Mouse (Mus musculus) cerebellum, postnatal 36 days (tissue): Measurements from ENCODE around the gene Clstn1.

Source experiments
- DNase-seq, 2 experiments: peaks; one replicate each; pipeline ENCODE4 v3.0.0; 2021 to 2022; ENCODE audit warnings: mixed read lengths in 2 of 2

The Clstn1 gene

GRCm38 (mm10) chr4:149637942-149638341 is 51.7 kb downstream of the Clstn1 start:
- no peak for DNase-seq

GRCm38 (mm10) chr4:149640831-149641230 is 54.6 kb downstream of the Clstn1 start:
- DNase-seq: no peak

- no peak for DNase-seq
Observed at GRCm38 (mm10) chr4:149641400-149641799, 55.1 kb downstream of the Clstn1 start.

- no peak for DNase-seq
Observed at GRCm38 (mm10) chr4:149641956-149642355, 55.7 kb downstream of the Clstn1 start.

DNA sequence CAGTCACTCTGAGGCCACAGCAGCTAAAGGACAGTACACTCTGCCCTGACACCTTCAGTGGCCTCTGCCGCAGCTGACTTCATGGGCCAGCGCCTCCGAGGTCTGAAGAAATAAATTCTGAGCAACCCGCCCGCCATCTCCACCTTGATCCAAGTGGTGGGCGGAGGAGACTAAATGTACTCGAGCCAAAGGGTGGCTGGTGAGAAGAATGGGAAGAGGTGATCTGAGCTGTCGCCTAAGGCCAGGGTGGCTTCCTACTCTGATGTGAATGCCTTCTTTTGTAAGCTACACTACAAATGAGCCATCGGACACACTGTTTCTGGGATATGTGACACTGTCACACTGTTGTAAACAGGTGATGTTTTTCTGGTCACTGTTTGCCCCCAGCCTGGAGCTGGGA is 59.5 kb downstream of the Clstn1 start:
- no peak for DNase-seq

DNA sequence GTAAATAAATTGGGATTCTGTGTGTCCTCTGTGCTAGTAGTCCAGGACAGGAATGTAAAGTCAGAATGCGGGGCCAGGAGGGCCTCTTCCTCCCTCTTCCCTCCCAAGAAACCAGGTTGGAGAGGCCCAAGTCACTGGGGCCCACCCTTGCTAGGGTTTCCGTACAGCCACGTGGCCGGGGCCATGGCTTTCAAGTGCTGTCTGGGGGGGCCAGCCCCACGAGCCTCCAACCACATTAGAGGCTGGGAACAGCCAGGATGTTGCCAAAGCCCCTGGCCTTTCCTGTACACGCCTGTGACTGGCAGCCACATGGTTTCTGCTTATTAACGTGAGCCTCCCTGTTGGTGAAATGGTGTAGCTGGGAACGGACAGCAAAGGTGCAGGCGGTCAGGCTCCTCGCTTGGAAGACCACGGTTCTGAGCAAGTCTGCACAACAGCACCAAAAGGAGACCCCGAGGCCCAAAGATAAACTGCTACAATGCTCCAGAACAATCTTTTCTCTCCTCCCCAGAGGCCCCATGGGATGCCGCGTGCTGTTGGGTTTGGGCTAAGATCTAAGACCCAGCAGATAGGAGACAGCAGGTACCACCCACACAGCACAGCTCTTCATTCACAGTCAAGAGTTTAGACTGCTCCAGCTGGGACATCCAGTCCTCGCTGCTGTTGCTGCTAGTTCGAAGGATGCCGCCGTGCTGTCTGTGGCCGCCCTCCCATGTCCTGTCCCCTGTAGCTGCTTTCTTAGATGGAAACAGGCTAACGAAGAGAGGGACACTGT is 62.0 kb downstream of the Clstn1 start:
- no peak for DNase-seq

DNA sequence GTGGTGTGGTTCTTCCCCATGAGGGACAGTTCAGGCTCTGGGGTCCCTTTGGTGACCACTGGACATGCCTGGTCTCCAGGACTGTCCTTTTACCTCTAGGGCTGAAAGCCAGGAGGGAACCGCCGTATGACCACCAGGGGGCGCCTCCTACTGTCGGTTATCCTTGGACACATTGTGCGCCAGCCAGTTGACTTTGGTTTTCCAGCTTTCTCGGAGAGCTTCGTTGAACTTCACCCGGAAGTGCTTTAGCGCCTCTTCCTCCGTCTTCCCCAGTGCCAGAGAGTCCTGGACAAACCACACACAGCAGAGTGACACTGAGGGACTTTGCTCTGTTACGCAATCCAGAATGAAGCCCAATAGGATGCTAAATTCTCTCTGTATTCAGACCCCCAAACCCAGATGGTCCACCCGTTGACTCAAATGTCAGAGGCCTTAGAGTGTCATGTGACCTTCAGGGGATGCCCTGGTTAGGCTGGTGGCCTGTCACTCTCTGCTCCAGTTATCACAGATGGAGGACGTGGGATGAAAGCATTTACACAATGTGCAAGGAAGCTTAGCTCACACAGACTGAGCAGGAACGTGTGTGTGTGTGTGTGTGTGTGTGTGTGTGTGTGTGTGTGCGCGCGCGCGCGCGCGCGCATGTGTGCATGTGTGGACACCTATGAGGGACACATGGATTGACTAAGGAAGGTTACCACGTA is 64.4 kb downstream of the Clstn1 start:
- peak; percentile 78 to 82 for DNase-seq

DNA sequence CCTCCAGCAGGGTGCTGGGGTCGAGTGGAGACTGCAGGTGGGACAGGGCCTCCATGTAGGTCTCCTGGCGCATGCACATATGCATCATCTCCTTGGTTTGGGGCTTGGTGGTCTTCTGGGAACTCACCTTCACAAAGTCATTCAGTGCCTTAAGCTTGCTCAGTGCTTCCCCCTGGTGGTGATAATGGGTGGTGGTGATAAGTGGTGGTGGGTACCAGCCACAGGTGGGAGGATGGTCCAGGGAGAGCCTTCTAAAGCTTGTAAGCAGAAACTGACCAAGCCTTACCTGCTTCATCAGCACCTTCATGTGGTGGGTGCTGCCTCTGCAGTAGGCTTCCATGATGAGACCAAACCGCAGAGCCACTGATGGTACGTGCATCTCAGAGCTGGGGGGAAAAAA is 68.0 kb downstream of the Clstn1 start:
- DNase-seq: peak; percentile 47

GRCm38 (mm10) chr4:149657858-149658416 is 71.7 kb downstream of the Clstn1 start:
- no peak for DNase-seq

- no peak for DNase-seq
Observed at GRCm38 (mm10) chr4:149659495-149660116, 73.3 kb downstream of the Clstn1 start.

- no peak for DNase-seq
Observed at GRCm38 (mm10) chr4:149660598-149660997, 74.3 kb downstream of the Clstn1 start.

GRCm38 (mm10) chr4:149661967-149662589 is 75.8 kb downstream of the Clstn1 start:
- DNase-seq: no peak

GRCm38 (mm10) chr4:149663849-149664503 is 77.7 kb downstream of the Clstn1 start:
- DNase-seq: no peak

DNA sequence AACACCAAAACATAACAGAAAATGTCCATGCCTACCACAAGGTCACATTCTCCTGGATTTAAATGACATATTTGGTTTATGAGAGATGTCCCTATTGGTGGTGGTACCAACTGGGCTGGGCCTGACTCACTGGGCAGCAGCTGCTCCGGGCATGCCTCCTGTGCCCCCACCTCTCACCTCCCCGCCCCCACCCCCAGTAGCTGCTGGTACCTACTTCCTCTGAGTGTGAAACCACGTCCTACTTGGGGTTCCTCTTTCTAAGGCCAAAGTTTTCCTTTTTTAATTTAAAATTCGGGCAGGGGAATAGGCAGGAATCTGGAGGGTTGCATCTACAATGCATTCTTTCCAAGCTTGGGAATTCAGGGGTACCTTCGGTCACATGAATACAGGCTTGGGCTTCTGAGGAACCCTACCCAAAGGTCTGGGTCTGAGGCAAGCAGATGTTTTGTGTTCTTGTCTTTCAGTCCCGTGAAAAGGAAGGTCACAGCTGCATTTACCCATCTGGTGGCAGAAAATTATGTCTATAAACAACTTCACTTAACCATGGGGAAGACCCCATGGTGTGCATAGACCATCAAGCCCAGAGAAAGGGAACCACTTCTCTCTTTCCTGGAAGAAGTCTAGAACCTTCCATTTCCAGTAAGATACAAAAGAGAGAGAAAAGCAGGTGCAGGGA is 78.9 kb downstream of the Clstn1 start:
- no peak for DNase-seq

DNA sequence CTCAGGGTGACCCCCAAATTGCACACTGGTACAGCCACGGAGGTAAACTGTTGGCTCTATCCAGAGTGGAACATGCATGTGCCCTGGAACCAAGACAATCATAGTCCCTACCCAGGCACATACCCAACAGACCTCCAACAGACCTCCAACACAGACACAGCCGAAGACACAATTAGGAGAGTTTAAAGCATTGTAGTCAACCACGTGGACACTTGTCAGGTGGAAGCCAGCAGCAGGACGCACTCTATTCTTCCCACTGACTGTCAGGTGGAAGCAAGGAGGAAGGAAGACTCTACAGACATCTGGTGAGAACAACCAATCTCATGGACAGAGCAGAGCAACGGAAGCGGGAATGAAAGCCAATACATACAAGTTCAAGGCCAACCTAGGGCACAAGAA is 79.4 kb downstream of the Clstn1 start:
- no peak for DNase-seq

DNA sequence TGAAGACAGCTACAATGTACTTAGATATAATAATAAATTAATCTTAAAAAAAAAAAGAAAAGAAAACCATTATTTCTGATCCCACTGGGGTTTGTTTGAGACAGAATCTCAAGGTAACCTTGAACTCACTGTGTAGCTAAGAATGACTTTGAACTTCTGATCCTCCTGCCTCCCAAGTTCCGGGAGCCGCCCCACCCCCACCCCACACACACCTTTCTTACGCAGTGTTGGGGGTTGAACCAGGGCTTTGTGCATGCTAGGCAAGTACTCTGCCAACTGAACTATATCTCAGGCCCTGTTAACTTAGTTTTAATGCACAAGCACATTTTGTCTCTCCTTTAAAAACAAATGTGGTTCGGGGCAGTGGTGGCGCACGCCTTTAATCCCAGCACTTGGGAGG is 84.9 kb downstream of the Clstn1 start:
- DNase-seq: no peak

- no peak for DNase-seq
Observed at GRCm38 (mm10) chr4:149672747-149673146, 86.5 kb downstream of the Clstn1 start.

DNA sequence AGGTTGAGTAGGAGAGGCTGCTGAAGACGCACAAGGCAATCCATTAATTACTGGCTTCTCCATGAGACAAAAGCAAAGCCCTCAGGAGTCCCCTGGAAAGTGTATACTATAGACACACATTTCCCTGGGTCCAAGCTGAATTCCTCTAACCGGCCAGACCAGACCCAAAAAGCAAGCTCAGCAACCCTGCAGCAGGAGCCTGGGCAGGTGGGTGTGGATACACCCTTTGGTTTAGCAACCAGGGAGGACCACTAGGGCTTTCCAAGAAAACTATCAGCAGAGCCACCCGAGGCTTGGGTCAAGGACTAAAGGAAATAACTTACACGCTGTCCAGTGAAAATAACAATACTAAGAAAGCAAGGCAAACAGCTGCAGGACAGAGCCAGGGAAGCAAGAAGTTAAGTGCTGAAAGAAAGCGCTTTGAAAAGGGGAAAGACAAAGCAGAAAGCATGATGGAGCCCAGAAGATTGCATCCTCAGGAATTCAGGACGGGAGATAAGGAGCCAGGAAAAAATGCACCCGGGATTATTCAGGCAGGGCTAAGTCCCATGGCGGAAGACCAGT is 88.6 kb downstream of the Clstn1 start:
- no peak for DNase-seq

- peak; percentile 72 to 84 for DNase-seq
Observed at GRCm38 (mm10) chr4:149675378-149676261, 89.4 kb downstream of the Clstn1 start.

GRCm38 (mm10) chr4:149678006-149678405 is 91.7 kb downstream of the Clstn1 start:
- no peak for DNase-seq
